Mouse (Mus musculus): Measurements from ENCODE around the gene Col19a1. TPM values are rescaled to one million over a fixed set of nuclear protein-coding genes. Genes with fewer than 3 reads are reported as not detected.
A peak's percentile ranks its signal among the peaks of the same experiment; 100 is the strongest.
"Not testable (repeated sequence)": the region's sequence is repeated elsewhere in the genome, so short reads cannot be mapped to it uniquely, and the experiment has no call there.

Col19a1 gene
- polyA plus RNA-seq (2015; fragmentation: Nextera tagmentation; extraction: Ambion mirVana): 2.6 and 2.7 TPM in 2 replicates

GRCm38 (mm10) chr1:24587141-24587541, at the start of gene Col19a1:
Gene Col19a1 (minus strand): TSS chr1:24587472.
- Histone ChIP-seq H3K4me2 (ENCODE audit: low read length) (peak within 1 kb of the TSS; percentile 99), H3K36me3 (ENCODE audit: control insufficient read depth, insufficient read depth, low read length) (no peaks in the 10 kb centered on the region), H3K27me3 (replicated peaks; ENCODE audit: control insufficient read depth, insufficient read depth, low read length) (peaks cover 10% of the 10 kb centered on the region), H3K9ac (ENCODE audit: low read depth, low read length) (peak within 1 kb of the TSS; percentile 73), H3K9me3 (ENCODE audit: control insufficient read depth, low read length) (no peaks in the 10 kb centered on the region), H3K27ac (ENCODE audit: low read depth, low read length) (no peak within 1 kb of the TSS), H3K4me1 (ENCODE audit: control insufficient read depth, insufficient read depth, low read depth, low read length) (peaks cover 2% of the 10 kb centered on the region; the same call in 1 of the 2 replicates), H3K4me3 (ENCODE audit: low read length) (peak within 1 kb of the TSS; percentile 66)
- peak; percentile 74 for ATAC-seq
- 1% methylated on average over 22 of the region's 22 CpGs for WGBS

- Histone ChIP-seq H3K4me1 (ENCODE audit: control insufficient read depth, insufficient read depth, low read depth, low read length) (no peaks in the 10 kb centered on the region), H3K9ac (ENCODE audit: low read depth, low read length) (no peak overlapping the region), H3K9me3 (ENCODE audit: control insufficient read depth, low read length) (no peaks in the 10 kb centered on the region), H3K4me3 (ENCODE audit: low read length) (no peak overlapping the region), H3K27ac (ENCODE audit: low read depth, low read length) (no peak overlapping the region), H3K4me2 (ENCODE audit: low read length) (peak overlapping the region; percentile 25; the same call in 1 of the 2 replicates), H3K36me3 (ENCODE audit: control insufficient read depth, insufficient read depth, low read length) (no peaks in the 10 kb centered on the region), H3K27me3 (replicated peaks; ENCODE audit: control insufficient read depth, insufficient read depth, low read length) (no peaks in the 10 kb centered on the region)
- no peak for ATAC-seq
- 39% methylated on average over 14 of the region's 14 CpGs for WGBS
Measured at GRCm38 (mm10) chr1:24633553-24634132, 46.4 kb upstream of the Col19a1 start.

GRCm38 (mm10) chr1:24612556-24612955, 25.3 kb upstream of the Col19a1 start:
- H3K36me3 ChIP-seq (ENCODE audit: control insufficient read depth, insufficient read depth, low read length); H3K4me1 ChIP-seq (ENCODE audit: control insufficient read depth, insufficient read depth, low read depth, low read length); H3K9ac ChIP-seq (ENCODE audit: low read depth, low read length); H3K9me3 ChIP-seq (ENCODE audit: control insufficient read depth, low read length); H3K4me3 ChIP-seq (ENCODE audit: low read length); H3K27me3 ChIP-seq (replicated peaks; ENCODE audit: control insufficient read depth, insufficient read depth, low read length); ATAC-seq; H3K4me2 ChIP-seq (ENCODE audit: low read length); H3K27ac ChIP-seq (ENCODE audit: low read depth, low read length): not testable (repeated sequence)
- WGBS: under 1% methylated on average over 1 of the region's 2 CpGs

DNA sequence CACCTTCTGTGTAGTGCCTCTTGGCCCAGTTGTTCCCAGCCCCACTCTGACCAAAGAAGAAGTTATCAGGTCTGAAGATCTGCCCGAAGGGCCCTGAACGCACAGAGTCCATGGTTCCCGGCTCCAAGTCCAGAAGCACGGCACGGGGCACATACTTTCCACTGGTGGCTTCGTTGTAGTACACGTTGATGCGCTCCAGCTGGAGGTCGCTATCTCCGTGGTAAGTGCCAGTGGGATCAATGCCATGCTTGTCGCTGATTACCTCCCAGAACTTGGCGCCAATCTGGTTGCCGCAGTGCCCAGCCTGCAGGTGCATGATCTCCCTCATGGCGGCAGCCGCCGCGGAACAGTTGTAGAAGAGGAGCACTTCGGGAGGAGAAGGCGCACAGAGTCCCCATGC, 7.8 kb upstream of the Col19a1 start:
- 95% methylated on average over 19 of the region's 19 CpGs for WGBS
- no peak for ATAC-seq
- H3K36me3 ChIP-seq (ENCODE audit: control insufficient read depth, insufficient read depth, low read length): no peaks in the 10 kb centered on the region
- no peak overlapping the region for H3K4me2 ChIP-seq (ENCODE audit: low read length)
- no peak overlapping the region for H3K27ac ChIP-seq (ENCODE audit: low read depth, low read length)
- no peak overlapping the region for H3K4me3 ChIP-seq (ENCODE audit: low read length)
- no peaks in the 10 kb centered on the region for H3K27me3 ChIP-seq (replicated peaks; ENCODE audit: control insufficient read depth, insufficient read depth, low read length)
- H3K9ac ChIP-seq (ENCODE audit: low read depth, low read length): no peak overlapping the region
- H3K4me1 ChIP-seq (ENCODE audit: control insufficient read depth, insufficient read depth, low read depth, low read length): no peaks in the 10 kb centered on the region
- peaks cover 7% of the 10 kb centered on the region for H3K9me3 ChIP-seq (ENCODE audit: control insufficient read depth, low read length)

GRCm38 (mm10) chr1:24586370-24587140, 717 bp downstream of the Col19a1 start:
- under 1% methylated on average over 72 of the region's 72 CpGs for WGBS
- Histone ChIP-seq H3K9me3 (ENCODE audit: control insufficient read depth, low read length) (no peaks in the 10 kb centered on the region), H3K27me3 (replicated peaks; ENCODE audit: control insufficient read depth, insufficient read depth, low read length) (peaks cover 10% of the 10 kb centered on the region), H3K36me3 (ENCODE audit: control insufficient read depth, insufficient read depth, low read length) (no peaks in the 10 kb centered on the region), H3K4me2 (ENCODE audit: low read length) (peak overlapping the region; percentile 99), H3K4me1 (ENCODE audit: control insufficient read depth, insufficient read depth, low read depth, low read length) (peaks cover 2% of the 10 kb centered on the region; the same call in 1 of the 2 replicates), H3K9ac (ENCODE audit: low read depth, low read length) (peak overlapping the region; percentile 73), H3K4me3 (ENCODE audit: low read length) (peak overlapping the region; percentile 66), H3K27ac (ENCODE audit: low read depth, low read length) (no peak overlapping the region)
- peak; percentile 82 for ATAC-seq

DNA sequence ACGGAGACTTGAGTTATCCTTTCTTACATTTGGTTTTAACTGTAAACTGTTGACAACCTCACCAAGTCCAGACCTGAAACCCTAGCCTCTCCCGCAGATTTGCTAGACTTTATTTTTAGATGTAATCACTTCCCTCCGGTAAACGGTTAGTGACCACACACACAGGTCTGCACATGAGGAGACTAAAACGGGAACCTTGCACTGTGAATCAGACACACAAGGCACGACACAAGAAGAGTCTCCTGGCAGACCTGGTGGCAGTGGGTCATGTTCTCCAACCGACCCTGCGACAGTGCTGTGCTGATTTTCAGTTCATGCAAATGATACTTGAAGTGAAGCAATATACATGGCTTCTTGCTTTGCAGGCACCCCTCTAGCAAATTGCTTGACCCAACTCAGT, 14.7 kb downstream of the Col19a1 start:
- Histone ChIP-seq H3K4me3 (ENCODE audit: low read length) (no peak overlapping the region), H3K36me3 (ENCODE audit: control insufficient read depth, insufficient read depth, low read length) (no peaks in the 10 kb centered on the region), H3K27me3 (replicated peaks; ENCODE audit: control insufficient read depth, insufficient read depth, low read length) (no peaks in the 10 kb centered on the region), H3K4me2 (ENCODE audit: low read length) (no peak overlapping the region), H3K9me3 (ENCODE audit: control insufficient read depth, low read length) (no peaks in the 10 kb centered on the region), H3K9ac (ENCODE audit: low read depth, low read length) (no peak overlapping the region), H3K27ac (ENCODE audit: low read depth, low read length) (no peak overlapping the region), H3K4me1 (ENCODE audit: control insufficient read depth, insufficient read depth, low read depth, low read length) (no peaks in the 10 kb centered on the region)
- WGBS: 85% methylated on average over 8 of the region's 8 CpGs
- ATAC-seq: no peak

- 57% methylated on average over 2 of the region's 2 CpGs for WGBS
- no peaks in the 10 kb centered on the region for H3K9me3 ChIP-seq (ENCODE audit: control insufficient read depth, low read length)
- H3K4me3 ChIP-seq (ENCODE audit: low read length): no peak overlapping the region
- H3K36me3 ChIP-seq (ENCODE audit: control insufficient read depth, insufficient read depth, low read length): no peaks in the 10 kb centered on the region
- no peaks in the 10 kb centered on the region for H3K27me3 ChIP-seq (replicated peaks; ENCODE audit: control insufficient read depth, insufficient read depth, low read length)
- H3K9ac ChIP-seq (ENCODE audit: low read depth, low read length): no peak overlapping the region
- no peak for ATAC-seq
- H3K27ac ChIP-seq (ENCODE audit: low read depth, low read length): no peak overlapping the region
- H3K4me1 ChIP-seq (ENCODE audit: control insufficient read depth, insufficient read depth, low read depth, low read length): no peaks in the 10 kb centered on the region
- H3K4me2 ChIP-seq (ENCODE audit: low read length): no peak overlapping the region
Measured at GRCm38 (mm10) chr1:24564113-24564512, 23.2 kb downstream of the Col19a1 start.

DNA sequence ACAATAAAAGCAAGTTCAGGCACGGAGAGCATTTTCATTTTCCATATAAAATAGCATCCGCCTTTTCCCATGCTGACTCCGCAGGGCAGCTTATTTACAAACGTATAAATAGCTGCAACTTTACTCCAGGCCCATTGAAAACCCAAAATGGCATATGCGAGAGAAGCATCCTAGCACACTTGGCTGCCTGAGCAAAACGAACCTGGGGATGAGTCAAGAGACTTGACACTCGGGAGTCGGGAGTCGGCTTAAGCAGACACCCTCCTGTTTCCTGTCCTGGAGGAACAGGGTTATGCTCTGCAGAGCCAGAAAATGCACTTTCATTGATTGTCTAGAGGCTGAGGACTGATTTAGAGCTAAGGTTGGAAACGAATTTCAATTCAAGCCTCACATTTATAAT, 29.3 kb downstream of the Col19a1 start:
- no peak for ATAC-seq
- H3K4me2 ChIP-seq (ENCODE audit: low read length): no peak overlapping the region
- H3K27me3 ChIP-seq (replicated peaks; ENCODE audit: control insufficient read depth, insufficient read depth, low read length): no peaks in the 10 kb centered on the region
- H3K4me3 ChIP-seq (ENCODE audit: low read length): no peak overlapping the region
- 63% methylated on average over 10 of the region's 10 CpGs for WGBS
- no peaks in the 10 kb centered on the region for H3K4me1 ChIP-seq (ENCODE audit: control insufficient read depth, insufficient read depth, low read depth, low read length)
- H3K9ac ChIP-seq (ENCODE audit: low read depth, low read length): no peak overlapping the region
- H3K27ac ChIP-seq (ENCODE audit: low read depth, low read length): no peak overlapping the region
- H3K9me3 ChIP-seq (ENCODE audit: control insufficient read depth, low read length): no peaks in the 10 kb centered on the region
- no peaks in the 10 kb centered on the region for H3K36me3 ChIP-seq (ENCODE audit: control insufficient read depth, insufficient read depth, low read length)

- Histone ChIP-seq H3K9me3 (ENCODE audit: control insufficient read depth, low read length) (no peaks in the 10 kb centered on the region), H3K27me3 (replicated peaks; ENCODE audit: control insufficient read depth, insufficient read depth, low read length) (no peaks in the 10 kb centered on the region), H3K4me2 (ENCODE audit: low read length) (no peak overlapping the region), H3K4me3 (ENCODE audit: low read length) (no peak overlapping the region), H3K9ac (ENCODE audit: low read depth, low read length) (no peak overlapping the region), H3K36me3 (ENCODE audit: control insufficient read depth, insufficient read depth, low read length) (no peaks in the 10 kb centered on the region), H3K27ac (ENCODE audit: low read depth, low read length) (no peak overlapping the region), H3K4me1 (ENCODE audit: control insufficient read depth, insufficient read depth, low read depth, low read length) (no peaks in the 10 kb centered on the region)
- WGBS: 44% methylated on average over 4 of the region's 4 CpGs
- no peak for ATAC-seq
Measured at GRCm38 (mm10) chr1:24553462-24553861, 33.8 kb downstream of the Col19a1 start.
